Mouse (Mus musculus): ENCODE measurements at regions not wholly inside any gene's neighbourhood (a gene's known extent, or its start where the extent isn't known, plus 50 kb on each side); places are given as distances from the start of the nearest gene placed in this dataset.

- H3K9me3 ChIP-seq (replicated peaks; ENCODE audit: low read length), result no peaks in the 10 kb centered on the region
- 25% methylated on average over 7 of the region's 7 CpGs for WGBS
- no peak for TF ChIP-seq CTCF (IDR thresholded peaks at IDR 0.05; ENCODE audit: low read depth)
- H3K4me1 ChIP-seq (replicated peaks; ENCODE audit: insufficient read depth, low read length), result no peaks in the 10 kb centered on the region; the same call in 1 of the 2 replicates
- H3K4me3 ChIP-seq (replicated peaks; ENCODE audit: low read depth, low read length), result no peak overlapping the region
- no peaks in the 10 kb centered on the region for H3K27me3 ChIP-seq (ENCODE audit: insufficient read depth, low read length)
- DNase-seq (ENCODE audit: low spot score) (peak; percentile 58), ATAC-seq (replicated peaks; ENCODE audit: low FRiP score, low read depth) (no peak)
- no peak overlapping the region for H3K4me2 ChIP-seq (ENCODE audit: low read length)
- no peak overlapping the region for H3K27ac ChIP-seq
- no peaks in the 10 kb centered on the region for H3K36me3 ChIP-seq (ENCODE audit: insufficient read depth, low read length)
- no peak overlapping the region for H3K9ac ChIP-seq (ENCODE audit: low read depth, low read length)
Measured at GRCm38 (mm10) chr9:83326437-83327086, 114.4 kb downstream of the Lca5 start.

GRCm38 (mm10) chr9:83325910-83326309 is 115.0 kb downstream of the Lca5 start:
- no peaks in the 10 kb centered on the region; the same call in 1 of the 2 replicates for H3K4me1 ChIP-seq (replicated peaks; ENCODE audit: insufficient read depth, low read length)
- H3K4me2 ChIP-seq (ENCODE audit: low read length), result no peak overlapping the region
- DNase-seq (ENCODE audit: low spot score) (peak; percentile 43), ATAC-seq (replicated peaks; ENCODE audit: low FRiP score, low read depth) (no peak)
- 20% methylated on average over 6 of the region's 6 CpGs for WGBS
- no peaks in the 10 kb centered on the region for H3K9me3 ChIP-seq (replicated peaks; ENCODE audit: low read length)
- no peak for TF ChIP-seq CTCF (IDR thresholded peaks at IDR 0.05; ENCODE audit: low read depth)
- no peaks in the 10 kb centered on the region for H3K36me3 ChIP-seq (ENCODE audit: insufficient read depth, low read length)
- no peak overlapping the region for H3K9ac ChIP-seq (ENCODE audit: low read depth, low read length)
- H3K27me3 ChIP-seq (ENCODE audit: insufficient read depth, low read length), result no peaks in the 10 kb centered on the region
- no peak overlapping the region for H3K27ac ChIP-seq
- H3K4me3 ChIP-seq (replicated peaks; ENCODE audit: low read depth, low read length), result no peak overlapping the region

- ATAC-seq (replicated peaks; ENCODE audit: low FRiP score, low read depth) (no peak), DNase-seq (ENCODE audit: low spot score) (no peak)
- no peak overlapping the region for H3K9ac ChIP-seq (ENCODE audit: low read depth, low read length)
- H3K4me3 ChIP-seq (replicated peaks; ENCODE audit: low read depth, low read length), result no peak overlapping the region
- H3K9me3 ChIP-seq (replicated peaks; ENCODE audit: low read length), result no peaks in the 10 kb centered on the region
- 76% methylated on average over 3 of the region's 3 CpGs for WGBS
- no peaks in the 10 kb centered on the region for H3K36me3 ChIP-seq (ENCODE audit: insufficient read depth, low read length)
- no peaks in the 10 kb centered on the region for H3K27me3 ChIP-seq (ENCODE audit: insufficient read depth, low read length)
- no peak overlapping the region for H3K4me2 ChIP-seq (ENCODE audit: low read length)
- no peak for TF ChIP-seq CTCF (IDR thresholded peaks at IDR 0.05; ENCODE audit: low read depth)
- no peak overlapping the region for H3K27ac ChIP-seq
- no peaks in the 10 kb centered on the region; the same call in 1 of the 2 replicates for H3K4me1 ChIP-seq (replicated peaks; ENCODE audit: insufficient read depth, low read length)
Measured at GRCm38 (mm10) chr9:83324336-83324735, 116.6 kb downstream of the Lca5 start.

GRCm38 (mm10) chr9:83322991-83323583 is 117.8 kb downstream of the Lca5 start:
- Histone ChIP-seq H3K36me3 (ENCODE audit: insufficient read depth, low read length) (no peaks in the 10 kb centered on the region), H3K4me3 (replicated peaks; ENCODE audit: low read depth, low read length) (no peak overlapping the region), H3K9ac (ENCODE audit: low read depth, low read length) (no peak overlapping the region), H3K4me2 (ENCODE audit: low read length) (no peak overlapping the region), H3K4me1 (replicated peaks; ENCODE audit: insufficient read depth, low read length) (no peaks in the 10 kb centered on the region; the same call in 1 of the 2 replicates), H3K27me3 (ENCODE audit: insufficient read depth, low read length) (no peaks in the 10 kb centered on the region), H3K27ac (no peak overlapping the region), H3K9me3 (replicated peaks; ENCODE audit: low read length) (no peaks in the 10 kb centered on the region)
- WGBS, result 88% methylated on average over 8 of the region's 8 CpGs
- ATAC-seq (replicated peaks; ENCODE audit: low FRiP score, low read depth), result no peak
- TF ChIP-seq CTCF (IDR thresholded peaks at IDR 0.05; ENCODE audit: low read depth), result no peak
- DNase-seq (ENCODE audit: low spot score), result no peak

GRCm38 (mm10) chr9:83321793-83322192 is 119.1 kb downstream of the Lca5 start:
- H3K4me2 ChIP-seq (ENCODE audit: low read length), result no peak overlapping the region
- no peak for TF ChIP-seq CTCF (IDR thresholded peaks at IDR 0.05; ENCODE audit: low read depth)

GRCm38 (mm10) chr9:83320834-83321233 is 120.1 kb downstream of the Lca5 start:
- WGBS, result 32% methylated on average over 4 of the region's 4 CpGs
- H3K4me3 ChIP-seq (replicated peaks; ENCODE audit: low read depth, low read length), result no peak overlapping the region
- DNase-seq (ENCODE audit: low spot score) (peak; percentile 52), ATAC-seq (replicated peaks; ENCODE audit: low FRiP score, low read depth) (peak; percentile 33; the same call in 1 of the 2 replicates)
- no peaks in the 10 kb centered on the region for H3K27me3 ChIP-seq (ENCODE audit: insufficient read depth, low read length)
- no peak for TF ChIP-seq CTCF (IDR thresholded peaks at IDR 0.05; ENCODE audit: low read depth)
- no peak overlapping the region for H3K9ac ChIP-seq (ENCODE audit: low read depth, low read length)
- H3K4me2 ChIP-seq (ENCODE audit: low read length), result no peak overlapping the region
- H3K4me1 ChIP-seq (replicated peaks; ENCODE audit: insufficient read depth, low read length), result no peaks in the 10 kb centered on the region; the same call in 1 of the 2 replicates
- H3K27ac ChIP-seq, result no peak overlapping the region
- no peaks in the 10 kb centered on the region for H3K36me3 ChIP-seq (ENCODE audit: insufficient read depth, low read length)
- no peaks in the 10 kb centered on the region for H3K9me3 ChIP-seq (replicated peaks; ENCODE audit: low read length)

More at GRCm38 (mm10) chr9:83321793-83322192, 119.1 kb downstream of the Lca5 start:
- Histone ChIP-seq H3K9me3 (replicated peaks; ENCODE audit: low read length) (no peaks in the 10 kb centered on the region), H3K36me3 (ENCODE audit: insufficient read depth, low read length) (no peaks in the 10 kb centered on the region), H3K9ac (ENCODE audit: low read depth, low read length) (no peak overlapping the region), H3K4me1 (replicated peaks; ENCODE audit: insufficient read depth, low read length) (no peaks in the 10 kb centered on the region; the same call in 1 of the 2 replicates), H3K4me3 (replicated peaks; ENCODE audit: low read depth, low read length) (no peak overlapping the region), H3K27me3 (ENCODE audit: insufficient read depth, low read length) (no peaks in the 10 kb centered on the region), H3K27ac (no peak overlapping the region)
- DNase-seq (ENCODE audit: low spot score), result no peak
- no peak for ATAC-seq (replicated peaks; ENCODE audit: low FRiP score, low read depth)
